Mouse (Mus musculus) limb, embryonic 15.5 days (tissue): ENCODE data around the gene Ncl. TPM values are rescaled to one million over a fixed set of nuclear protein-coding genes. Genes with fewer than 3 reads are reported as not detected.

Experiments
- ATAC-seq: fragments of 200-750 bp; cut with Nextera tagmentation; 2 replicates; pipeline ENCODE4 v1.8.0; 2017; ENCODE audit warnings: low read depth, moderate TSS enrichment; ENCODE audit not compliant: insufficient number of reproducible peaks, low FRiP score, low TSS enrichment
- H3K27ac ChIP-seq: fragments of 300-500 bp; sonication (generic); 2 replicates; pipeline ENCODE4 v1.5.1; 2015; ENCODE audit warnings: moderate library complexity, mild to moderate bottlenecking, inconsistent platforms
- H3K27me3 ChIP-seq: fragments of 300-500 bp; sonication (generic); 2 replicates; pipeline ENCODE4 v1.6.1; 2015; ENCODE audit warnings: inconsistent platforms
- H3K36me3 ChIP-seq: fragments of 300-500 bp; sonication (generic); 2 replicates; pipeline ENCODE4 v1.6.1; 2015; ENCODE audit warnings: inconsistent platforms
- H3K4me1 ChIP-seq: fragments of 300-500 bp; sonication (generic); 2 replicates; pipeline ENCODE4 v1.6.1; 2015; ENCODE audit warnings: inconsistent platforms
- H3K4me2 ChIP-seq: fragments of 300-500 bp; sonication (generic); 2 replicates; pipeline ENCODE4 v1.6.1; 2015; ENCODE audit warnings: mild to moderate bottlenecking, inconsistent platforms
- H3K4me3 ChIP-seq: fragments of 300-500 bp; sonication (generic); 2 replicates; pipeline ENCODE4 v1.5.1; 2015; ENCODE audit warnings: mild to moderate bottlenecking, inconsistent platforms
- H3K9ac ChIP-seq: fragments of 300-500 bp; sonication (generic); 2 replicates; pipeline ENCODE4 v1.6.1; 2015; ENCODE audit warnings: inconsistent platforms
- H3K9me3 ChIP-seq: fragments of 300-500 bp; sonication (generic); 2 replicates; pipeline ENCODE4 v1.6.1; 2016; ENCODE audit warnings: inconsistent platforms
- WGBS: fragments of 180-500 bp; shearing (Covaris S2); methylation state at CpG from one replicate; pipeline ENCODE4 v1.1.7; 2015; 5-methylcytosine and 5-hydroxymethylcytosine counted together
- polyA plus RNA-seq: library from polyadenylated mRNA; unstranded; fragments of >200 nt; fragmentation: Nextera tagmentation; extraction: Ambion mirVana; gene quantifications from 2 replicates; pipeline ENCODE4 v1.2.1, GENCODE M21; 2015

The Ncl gene
- polyA plus RNA-seq, 1 experiment from 2014 or later, result 369 TPM

GRCm38 (mm10) chr1:86358229-86358905, 833 bp downstream of the Ncl start:
- Histone ChIP-seq H3K4me2 (peak overlapping the region; percentile 80), H3K4me1 (peaks cover 19% of the 10 kb centered on the region), H3K9ac (peak overlapping the region; percentile 77), H3K27ac (peak overlapping the region; percentile 99), H3K27me3 (no peaks in the 10 kb centered on the region), H3K36me3 (peaks cover 42% of the 10 kb centered on the region), H3K9me3 (no peaks in the 10 kb centered on the region), H3K4me3 (peak overlapping the region; percentile 80)
- under 1% methylated on average over 41 of the region's 41 CpGs for WGBS
- ATAC-seq, result no peak; the same call in 1 of the 2 replicates

GRCm38 (mm10) chr1:86354186-86354585, 5.0 kb downstream of the Ncl start:
- H3K9me3 ChIP-seq, result no peaks in the 10 kb centered on the region
- 82% methylated on average over 2 of the region's 2 CpGs for WGBS
- no peak overlapping the region for H3K9ac ChIP-seq
- H3K27ac ChIP-seq, result no peak overlapping the region
- ATAC-seq, result no peak
- peaks cover 11% of the 10 kb centered on the region for H3K4me1 ChIP-seq
- no peak overlapping the region for H3K4me3 ChIP-seq
- H3K4me2 ChIP-seq, result no peak overlapping the region
- no peaks in the 10 kb centered on the region for H3K27me3 ChIP-seq
- peaks cover 81% of the 10 kb centered on the region for H3K36me3 ChIP-seq

- Histone ChIP-seq H3K4me3 (no peak overlapping the region), H3K9me3 (no peaks in the 10 kb centered on the region), H3K36me3 (peaks cover 90% of the 10 kb centered on the region), H3K4me2 (no peak overlapping the region), H3K27me3 (no peaks in the 10 kb centered on the region), H3K27ac (no peak overlapping the region), H3K9ac (no peak overlapping the region), H3K4me1 (no peaks in the 10 kb centered on the region)
- ATAC-seq, result no peak
- WGBS, result 81% methylated on average over 8 of the region's 8 CpGs
Measured at GRCm38 (mm10) chr1:86350576-86350975, 8.6 kb downstream of the Ncl start.

- Histone ChIP-seq H3K4me1 (no peaks in the 10 kb centered on the region), H3K9ac (no peak overlapping the region), H3K36me3 (peaks cover 85% of the 10 kb centered on the region), H3K4me3 (no peak overlapping the region), H3K9me3 (no peaks in the 10 kb centered on the region), H3K4me2 (no peak overlapping the region), H3K27me3 (no peaks in the 10 kb centered on the region), H3K27ac (no peak overlapping the region)
- WGBS, result 80% methylated on average over 1 of the region's 1 CpGs
- no peak for ATAC-seq
Measured at GRCm38 (mm10) chr1:86349696-86350095, 9.5 kb downstream of the Ncl start.

- no peaks in the 10 kb centered on the region for H3K9me3 ChIP-seq
- no peak for ATAC-seq
- H3K9ac ChIP-seq, result no peak overlapping the region
- H3K4me2 ChIP-seq, result no peak overlapping the region
- no peak overlapping the region for H3K4me3 ChIP-seq
- H3K36me3 ChIP-seq, result peaks cover 80% of the 10 kb centered on the region
- H3K27me3 ChIP-seq, result no peaks in the 10 kb centered on the region
- WGBS, result 90% methylated on average over 3 of the region's 3 CpGs
- H3K27ac ChIP-seq, result no peak overlapping the region
- no peaks in the 10 kb centered on the region for H3K4me1 ChIP-seq
Measured at GRCm38 (mm10) chr1:86349201-86349600, 10.0 kb downstream of the Ncl start.

- no peak overlapping the region for H3K27ac ChIP-seq
- ATAC-seq, result no peak
- H3K9ac ChIP-seq, result no peak overlapping the region
- peaks cover 76% of the 10 kb centered on the region for H3K36me3 ChIP-seq
- no peaks in the 10 kb centered on the region for H3K4me1 ChIP-seq
- no peak overlapping the region for H3K4me3 ChIP-seq
- H3K27me3 ChIP-seq, result no peaks in the 10 kb centered on the region
- no peak overlapping the region for H3K4me2 ChIP-seq
- H3K9me3 ChIP-seq, result no peaks in the 10 kb centered on the region
- WGBS, result 75% methylated on average over 4 of the region's 4 CpGs
Measured at GRCm38 (mm10) chr1:86348801-86349200, 10.4 kb downstream of the Ncl start.

- 57% methylated on average over 1 of the region's 1 CpGs for WGBS
- H3K27ac ChIP-seq, result no peak overlapping the region
- no peaks in the 10 kb centered on the region for H3K4me1 ChIP-seq
- H3K4me2 ChIP-seq, result no peak overlapping the region
- peaks cover 69% of the 10 kb centered on the region for H3K36me3 ChIP-seq
- no peaks in the 10 kb centered on the region for H3K27me3 ChIP-seq
- no peak overlapping the region for H3K9ac ChIP-seq
- no peak overlapping the region for H3K4me3 ChIP-seq
- no peak for ATAC-seq
- no peaks in the 10 kb centered on the region for H3K9me3 ChIP-seq
Measured at GRCm38 (mm10) chr1:86348083-86348482, 11.1 kb downstream of the Ncl start.

- Histone ChIP-seq H3K27me3 (no peaks in the 10 kb centered on the region), H3K9ac (no peak overlapping the region), H3K4me2 (no peak overlapping the region), H3K4me3 (no peak overlapping the region), H3K4me1 (no peaks in the 10 kb centered on the region), H3K36me3 (peaks cover 67% of the 10 kb centered on the region), H3K27ac (no peak overlapping the region), H3K9me3 (no peaks in the 10 kb centered on the region)
- WGBS, result 31% methylated on average over 1 of the region's 1 CpGs
- no peak for ATAC-seq
Measured at GRCm38 (mm10) chr1:86347716-86348045, 11.5 kb downstream of the Ncl start.

GRCm38 (mm10) chr1:86346851-86347715, 12.1 kb downstream of the Ncl start:
- ATAC-seq, result no peak
- WGBS, result 86% methylated on average over 3 of the region's 3 CpGs
- H3K36me3 ChIP-seq, result peaks cover 62% of the 10 kb centered on the region

GRCm38 (mm10) chr1:86345956-86346355, 13.2 kb downstream of the Ncl start:
- Histone ChIP-seq H3K9ac (no peak overlapping the region), H3K4me1 (no peaks in the 10 kb centered on the region), H3K27ac (no peak overlapping the region), H3K4me3 (no peak overlapping the region), H3K9me3 (no peaks in the 10 kb centered on the region), H3K27me3 (no peaks in the 10 kb centered on the region), H3K36me3 (peaks cover 50% of the 10 kb centered on the region), H3K4me2 (no peak overlapping the region)
- 90% methylated on average over 4 of the region's 4 CpGs for WGBS
- no peak for ATAC-seq

More at GRCm38 (mm10) chr1:86346851-86347715, 12.1 kb downstream of the Ncl start:
- Histone ChIP-seq H3K4me2 (no peak overlapping the region), H3K9me3 (no peaks in the 10 kb centered on the region), H3K27me3 (no peaks in the 10 kb centered on the region), H3K9ac (no peak overlapping the region), H3K4me1 (no peaks in the 10 kb centered on the region), H3K4me3 (no peak overlapping the region), H3K27ac (no peak overlapping the region)

- H3K4me1 ChIP-seq, result no peaks in the 10 kb centered on the region
- H3K9ac ChIP-seq, result no peak overlapping the region
- no peaks in the 10 kb centered on the region for H3K9me3 ChIP-seq
- no peaks in the 10 kb centered on the region for H3K27me3 ChIP-seq
- no peak overlapping the region for H3K4me3 ChIP-seq
- peaks cover 41% of the 10 kb centered on the region for H3K36me3 ChIP-seq
- no peak for ATAC-seq
- no peak overlapping the region for H3K27ac ChIP-seq
- WGBS, result 92% methylated on average over 4 of the region's 4 CpGs
- no peak overlapping the region for H3K4me2 ChIP-seq
Measured at GRCm38 (mm10) chr1:86345069-86345468, 14.1 kb downstream of the Ncl start.
